Mouse (Mus musculus) embryonic facial prominence, embryonic 14.5 days (tissue): ENCODE measurements around the gene Prdm12. TPM values are rescaled to one million over a fixed set of nuclear protein-coding genes. Genes with fewer than 3 reads are reported as not detected.
A peak's percentile ranks its signal among the peaks of the same experiment; 100 is the strongest.

Experiments
- ATAC-seq: fragments of 200-750 bp; cut with Nextera tagmentation; 2 replicates; pipeline ENCODE4 v1.8.0; 2017; ENCODE audit warnings: low read depth, moderate number of reproducible peaks, moderate TSS enrichment
- DNase-seq: peaks from one replicate; pipeline ENCODE4 v3.0.0-alpha.2; 2015; ENCODE audit warnings: low spot score
- H3K27ac ChIP-seq: fragments of 300-500 bp; sonication (generic); replicated peaks from 2 replicates; pipeline ENCODE4 v1.5.1; 2014; ENCODE audit warnings: low read depth, mild to moderate bottlenecking, low read length, moderate library complexity
- H3K27me3 ChIP-seq: fragments of 300-500 bp; sonication (generic); replicated peaks from 2 replicates; pipeline ENCODE4 v1.6.1; 2014; ENCODE audit warnings: low read length; ENCODE audit not compliant: control insufficient read depth, insufficient read depth
- H3K36me3 ChIP-seq: fragments of 300-500 bp; sonication (generic); 2 replicates; pipeline ENCODE4 v1.6.1; 2014; ENCODE audit warnings: low read length, mixed read lengths; ENCODE audit not compliant: control insufficient read depth, insufficient read depth
- H3K4me1 ChIP-seq: fragments of 300-500 bp; sonication (generic); 2 replicates; pipeline ENCODE4 v1.6.1; 2014; ENCODE audit warnings: antibody characterized with exemption, low read length; ENCODE audit not compliant: control insufficient read depth, insufficient read depth
- H3K4me2 ChIP-seq: fragments of 300-500 bp; sonication (generic); 2 replicates; pipeline ENCODE4 v1.6.1; 2014; ENCODE audit warnings: low read depth, mild to moderate bottlenecking, low read length, moderate library complexity, mixed read lengths
- H3K4me3 ChIP-seq: fragments of 300-500 bp; sonication (generic); 2 replicates; pipeline ENCODE4 v1.5.1; 2014; ENCODE audit warnings: low read depth, mild to moderate bottlenecking, low read length
- H3K9ac ChIP-seq: fragments of 300-500 bp; sonication (generic); 2 replicates; pipeline ENCODE4 v1.6.1; 2014; ENCODE audit warnings: low read depth, mild to moderate bottlenecking, low read length, moderate library complexity, mixed read lengths
- H3K9me3 ChIP-seq: fragments of 300-500 bp; sonication (generic); 2 replicates; pipeline ENCODE4 v1.6.1; 2016; ENCODE audit warnings: low read length; ENCODE audit not compliant: control insufficient read depth
- WGBS: fragments of 180-500 bp; shearing (Covaris S2); extraction: QIAGEN DNeasy Blood & Tissue Kit; methylation state at CpG from one replicate; pipeline ENCODE4 v1.1.7; 2014; 5-methylcytosine and 5-hydroxymethylcytosine counted together
- polyA plus RNA-seq: library from polyadenylated mRNA; unstranded; fragments of >200 nt; fragmentation: Nextera tagmentation; extraction: Ambion mirVana; gene quantifications from 2 replicates; pipeline ENCODE4 v1.2.1, GENCODE M21; 2014

Prdm12 gene
- polyA plus RNA-seq, 1 experiment from 2014 or later: 2.6 TPM

- Histone ChIP-seq H3K27ac (no peak overlapping the region), H3K4me1 (peaks cover 26% of the 10 kb centered on the region), H3K36me3 (no peaks in the 10 kb centered on the region), H3K9ac (no peak overlapping the region), H3K27me3 (peaks cover 99% of the 10 kb centered on the region), H3K4me3 (peak overlapping the region; percentile 12; the same call in 1 of the 2 replicates), H3K4me2 (no peak overlapping the region), H3K9me3 (no peaks in the 10 kb centered on the region)
- ATAC-seq: no peak
- DNase-seq: no peak
- 1% methylated on average over 28 of the region's 34 CpGs for WGBS
Measured at GRCm38 (mm10) chr2:31638581-31639465, 1.0 kb upstream of the Prdm12 start.

DNA sequence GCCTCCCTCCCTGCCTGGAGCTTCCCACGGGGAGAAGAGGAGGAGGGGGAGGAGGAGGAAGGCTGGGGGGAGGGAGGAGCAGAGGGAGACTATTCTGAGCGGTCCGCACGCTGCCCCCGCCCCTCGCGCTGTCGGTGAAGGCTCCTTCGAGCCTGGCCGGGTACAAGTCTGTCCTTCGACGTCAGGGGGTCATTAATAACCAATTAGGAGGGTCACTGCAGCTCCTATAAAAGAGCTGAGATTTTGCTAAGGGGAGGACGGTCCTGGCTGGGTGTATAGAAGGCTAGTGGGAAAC lies 424 bp upstream of the Prdm12 start:
- Histone ChIP-seq H3K9me3 (no peaks in the 10 kb centered on the region), H3K36me3 (no peaks in the 10 kb centered on the region), H3K4me2 (no peak overlapping the region; the same call in 1 of the 2 replicates), H3K27me3 (peaks cover 99% of the 10 kb centered on the region), H3K9ac (no peak overlapping the region), H3K4me1 (peaks cover 26% of the 10 kb centered on the region), H3K27ac (no peak overlapping the region), H3K4me3 (peak overlapping the region; percentile 12; the same call in 1 of the 2 replicates)
- no peak for DNase-seq
- no peak for ATAC-seq
- WGBS: 0% methylated on average over 12 of the region's 13 CpGs

DNA sequence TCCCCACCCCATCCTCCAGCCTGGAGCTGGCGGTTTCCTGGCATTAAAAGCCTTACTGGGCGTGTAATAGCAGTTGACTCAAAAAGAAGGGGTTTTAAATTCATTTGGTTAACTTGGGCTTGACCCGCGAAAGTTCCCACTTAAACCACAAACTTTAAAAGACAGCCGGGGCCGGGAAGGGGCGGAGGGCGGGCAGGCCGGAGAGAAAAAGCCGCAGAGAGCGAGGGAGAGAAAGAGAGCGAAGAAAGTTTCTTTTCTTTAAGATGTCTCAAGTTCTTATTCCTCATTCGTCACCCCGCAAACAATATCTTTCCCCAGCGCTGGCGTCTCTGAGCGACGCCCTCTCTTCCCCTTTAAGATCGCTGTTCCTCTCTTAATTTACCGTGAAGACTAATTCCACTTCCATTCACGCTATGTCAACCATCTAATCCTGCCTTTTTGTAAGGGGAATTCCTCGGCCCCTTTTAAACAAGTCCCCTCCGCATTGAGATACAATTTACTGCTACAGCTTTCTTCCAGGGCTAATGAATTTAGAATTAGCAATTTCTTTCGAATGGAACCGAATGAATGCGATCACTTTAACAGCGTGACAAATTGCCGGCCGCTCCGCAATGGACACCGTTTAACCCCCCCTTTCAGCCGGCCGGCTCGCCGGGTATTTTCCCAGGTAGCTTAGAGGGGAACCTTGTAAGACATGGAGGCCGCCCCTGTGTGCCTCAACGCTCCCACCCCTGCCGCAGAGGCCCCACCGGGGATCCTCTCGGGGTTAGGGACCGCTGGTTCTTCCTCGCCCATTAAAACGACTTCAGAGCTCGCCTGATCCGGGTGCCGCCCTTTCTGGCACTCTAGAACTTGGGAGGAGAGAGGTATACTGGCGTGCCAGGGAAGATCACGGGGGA lies 1.0 kb downstream of the Prdm12 start:
- Histone ChIP-seq H3K9me3 (no peaks in the 10 kb centered on the region), H3K4me1 (peaks cover 20% of the 10 kb centered on the region), H3K9ac (no peak overlapping the region), H3K27me3 (peaks cover 99% of the 10 kb centered on the region), H3K36me3 (no peaks in the 10 kb centered on the region), H3K4me3 (peak overlapping the region; percentile 12), H3K4me2 (peak overlapping the region; percentile 31), H3K27ac (no peak overlapping the region)
- ATAC-seq (no peak), DNase-seq (no peak)
- under 1% methylated on average over 46 of the region's 48 CpGs for WGBS

- peaks cover 99% of the 10 kb centered on the region for H3K27me3 ChIP-seq
- DNase-seq (no peak), ATAC-seq (no peak)
- 0 out of 2 replicates have a peak overlapping the region, but pooled peaks have one; percentile 31 for H3K4me2 ChIP-seq
- no peaks in the 10 kb centered on the region for H3K36me3 ChIP-seq
- no peaks in the 10 kb centered on the region for H3K9me3 ChIP-seq
- 1% methylated on average over 11 of the region's 11 CpGs for WGBS
- no peak overlapping the region for H3K27ac ChIP-seq
- peaks cover 14% of the 10 kb centered on the region; the same call in 1 of the 2 replicates for H3K4me1 ChIP-seq
- no peak overlapping the region for H3K9ac ChIP-seq
- H3K4me3 ChIP-seq: peak overlapping the region; percentile 12; the same call in 1 of the 2 replicates
Measured at GRCm38 (mm10) chr2:31641508-31641830, 1.6 kb downstream of the Prdm12 start.

- Histone ChIP-seq H3K9me3 (no peaks in the 10 kb centered on the region), H3K36me3 (no peaks in the 10 kb centered on the region), H3K4me1 (peaks cover 9% of the 10 kb centered on the region; the same call in 1 of the 2 replicates), H3K4me2 (no peak overlapping the region), H3K27ac (no peak overlapping the region), H3K4me3 (0 out of 2 replicates have a peak overlapping the region, but pooled peaks have one; percentile 5), H3K27me3 (peaks cover 99% of the 10 kb centered on the region), H3K9ac (no peak overlapping the region)
- ATAC-seq: no peak
- no peak for DNase-seq
- 3% methylated on average over 16 of the region's 18 CpGs for WGBS
Measured at GRCm38 (mm10) chr2:31641929-31642328, 2.1 kb downstream of the Prdm12 start.

- ATAC-seq (peak; percentile 58), DNase-seq (no peak)
- Histone ChIP-seq H3K9ac (peak overlapping the region; percentile 40), H3K4me2 (peak overlapping the region; percentile 93), H3K9me3 (0 out of 2 replicates have a peak, but pooled peaks cover 3% of the 10 kb centered on the region), H3K36me3 (no peaks in the 10 kb centered on the region), H3K27ac (no peak overlapping the region), H3K4me1 (0 out of 2 replicates have a peak, but pooled peaks cover 6% of the 10 kb centered on the region), H3K27me3 (peaks cover 74% of the 10 kb centered on the region), H3K4me3 (peak overlapping the region; percentile 55)
- 0% methylated on average over 48 of the region's 109 CpGs for WGBS
Measured at GRCm38 (mm10) chr2:31653971-31654853, 14.4 kb downstream of the Prdm12 start.

DNA sequence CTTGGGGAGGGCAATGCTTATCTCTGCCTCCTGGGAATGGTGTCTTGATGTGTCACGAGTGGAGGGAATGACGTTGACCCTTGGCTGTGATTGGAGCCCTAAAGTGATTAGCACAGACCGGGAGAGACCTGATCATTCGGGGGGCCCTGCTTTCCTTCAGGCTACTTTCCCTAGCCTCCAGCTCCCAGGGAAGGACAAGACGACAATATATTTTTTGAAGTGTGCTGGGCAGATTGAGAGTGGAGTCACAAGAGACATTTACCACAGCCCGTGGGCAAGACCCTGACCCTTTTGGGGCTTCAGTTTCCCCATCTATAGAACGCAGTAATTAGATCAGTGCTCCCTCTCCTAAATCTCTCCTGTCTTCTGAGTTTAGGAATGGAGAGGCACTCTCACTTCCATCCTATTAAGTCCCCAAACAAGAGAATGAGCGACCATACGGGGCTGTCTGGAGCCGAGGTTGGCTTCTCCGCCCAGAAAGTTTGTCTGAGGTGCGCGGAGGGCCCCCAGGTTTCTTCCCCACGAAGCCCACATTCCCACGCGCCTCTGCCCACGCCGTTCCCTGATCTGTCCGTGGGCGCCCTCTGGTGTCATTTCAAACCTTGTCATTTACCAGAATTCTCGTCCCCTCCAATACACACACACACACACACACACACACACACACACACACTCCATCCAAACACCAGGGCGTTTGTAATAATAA lies 15.2 kb downstream of the Prdm12 start:
- DNase-seq (no peak), ATAC-seq (no peak)
- Histone ChIP-seq H3K9me3 (0 out of 2 replicates have a peak, but pooled peaks cover 3% of the 10 kb centered on the region), H3K4me2 (peak overlapping the region; percentile 93), H3K4me3 (peak overlapping the region; percentile 55), H3K27me3 (peaks cover 67% of the 10 kb centered on the region), H3K9ac (no peak overlapping the region), H3K36me3 (no peaks in the 10 kb centered on the region), H3K27ac (no peak overlapping the region), H3K4me1 (0 out of 2 replicates have a peak, but pooled peaks cover 6% of the 10 kb centered on the region)
- 6% methylated on average over 22 of the region's 22 CpGs for WGBS
